Mouse (Mus musculus): Measurements from ENCODE around the gene Pepd. TPM values are rescaled to one million over a fixed set of nuclear protein-coding genes. Genes with fewer than 3 reads are reported as not detected.

Gene Pepd
- polyA plus RNA-seq, 1 experiment, result 61.5 TPM

DNA sequence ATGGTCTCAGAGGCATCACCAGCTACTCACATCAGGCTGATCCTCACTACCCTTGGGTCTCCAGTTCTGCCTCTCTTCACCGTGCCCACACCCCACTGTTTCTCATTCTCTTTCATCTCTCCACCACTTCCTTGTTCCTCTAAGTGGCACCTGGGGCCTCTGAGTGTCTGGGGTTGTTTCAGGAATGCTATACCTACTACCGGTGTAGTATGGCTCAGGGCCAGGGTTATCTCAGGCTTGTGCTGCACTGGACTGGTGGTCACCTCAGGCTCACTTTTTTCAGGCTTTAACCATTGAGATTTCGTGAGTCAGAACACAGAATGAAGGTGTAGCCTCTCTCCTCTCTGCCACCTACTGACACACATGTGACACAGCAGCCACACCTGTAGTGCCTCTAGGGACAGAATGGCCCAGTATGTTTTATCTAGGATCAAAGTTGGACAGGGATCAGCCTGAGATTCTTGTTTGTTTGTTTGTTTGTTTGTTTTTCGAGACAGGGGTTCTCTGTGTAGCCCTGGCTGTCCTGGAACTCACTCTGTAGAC is 31.5 kb downstream of the Pepd start:
- no peak for DNase-seq

GRCm38 (mm10) chr7:34946269-34946925 is 34.2 kb downstream of the Pepd start:
- 92% methylated on average over 7 of the region's 7 CpGs for WGBS
- Histone ChIP-seq H3K4me3 (replicated peaks; ENCODE audit: extremely low read depth, low read depth, low read length) (no peak overlapping the region), H3K4me1 (ENCODE audit: control insufficient read depth, insufficient read depth, low read length) (no peaks in the 10 kb centered on the region)
- no peak for DNase-seq
- no peak for TF ChIP-seq POLR2A (IDR thresholded peaks at IDR 0.05; ENCODE audit: borderline replicate concordance, extremely low read depth, low read depth, low read length)
- TF ChIP-seq CTCF (IDR thresholded peaks at IDR 0.05; ENCODE audit: insufficient read depth, low read length), result no peak

More for the DNA sequence above, 31.5 kb downstream of the Pepd start:
- Histone ChIP-seq H3K4me3 (replicated peaks; ENCODE audit: extremely low read depth, low read depth, low read length) (no peak overlapping the region), H3K4me1 (ENCODE audit: control insufficient read depth, insufficient read depth, low read length) (no peaks in the 10 kb centered on the region)
- TF ChIP-seq POLR2A (IDR thresholded peaks at IDR 0.05; ENCODE audit: borderline replicate concordance, extremely low read depth, low read depth, low read length), result no peak
- 51% methylated on average over 4 of the region's 4 CpGs for WGBS

DNA sequence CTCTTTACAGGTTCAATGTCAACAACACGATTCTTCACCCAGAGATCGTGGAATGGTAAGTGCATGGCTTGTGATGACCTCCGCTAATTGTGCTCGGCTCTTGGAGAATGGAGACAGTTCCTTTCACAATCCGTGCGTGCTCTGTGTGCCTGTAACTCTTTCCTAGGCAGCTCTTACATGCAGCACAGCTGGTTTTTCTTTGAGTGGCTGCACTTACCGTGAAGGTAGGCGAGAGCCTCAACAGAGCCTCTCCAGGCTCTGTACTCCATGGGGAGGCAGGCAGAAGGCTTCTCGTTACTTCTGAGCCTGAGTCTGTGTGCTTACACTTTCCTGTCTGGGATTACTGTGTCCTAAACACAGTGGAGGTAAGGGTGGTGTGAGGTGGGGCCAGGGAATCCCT is 42.4 kb downstream of the Pepd start:
- DNase-seq, result no peak
- TF ChIP-seq POLR2A (IDR thresholded peaks at IDR 0.05; ENCODE audit: borderline replicate concordance, extremely low read depth, low read depth, low read length), result no peak
- TF ChIP-seq CTCF (IDR thresholded peaks at IDR 0.05; ENCODE audit: insufficient read depth, low read length), result no peak
- 68% methylated on average over 9 of the region's 9 CpGs for WGBS
- Histone ChIP-seq H3K4me1 (ENCODE audit: control insufficient read depth, insufficient read depth, low read length) (no peaks in the 10 kb centered on the region), H3K4me3 (replicated peaks; ENCODE audit: extremely low read depth, low read depth, low read length) (no peak overlapping the region)

DNA sequence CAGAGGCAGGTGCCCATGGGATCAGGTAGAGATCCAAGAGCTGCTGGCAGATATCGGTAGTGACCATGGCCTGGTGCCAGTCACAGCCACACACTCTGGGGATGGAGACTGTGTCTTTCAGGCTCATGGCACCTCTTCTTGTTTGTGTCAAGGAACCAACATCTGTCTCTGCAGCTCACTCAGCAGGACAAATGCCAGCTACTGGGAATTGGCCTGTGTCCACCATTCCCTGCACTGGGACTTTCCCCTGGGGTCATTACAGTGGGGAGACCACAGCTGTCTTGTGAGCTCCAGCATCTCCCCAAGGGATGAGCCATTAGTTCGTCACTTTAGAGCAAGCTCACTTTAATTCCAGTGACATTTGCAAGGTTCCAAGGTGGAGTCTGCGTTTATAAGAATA is 43.1 kb downstream of the Pepd start:
- no peak for DNase-seq
- Histone ChIP-seq H3K4me3 (replicated peaks; ENCODE audit: extremely low read depth, low read depth, low read length) (no peak overlapping the region), H3K4me1 (ENCODE audit: control insufficient read depth, insufficient read depth, low read length) (no peaks in the 10 kb centered on the region)
- 82% methylated on average over 3 of the region's 3 CpGs for WGBS
- TF ChIP-seq CTCF (IDR thresholded peaks at IDR 0.05; ENCODE audit: insufficient read depth, low read length) (no peak), POLR2A (IDR thresholded peaks at IDR 0.05; ENCODE audit: borderline replicate concordance, extremely low read depth, low read depth, low read length) (no peak)

- H3K4me1 ChIP-seq (ENCODE audit: control insufficient read depth, insufficient read depth, low read length), result no peaks in the 10 kb centered on the region
- DNase-seq, result no peak
- 97% methylated on average over 8 of the region's 8 CpGs for WGBS
- TF ChIP-seq CTCF (IDR thresholded peaks at IDR 0.05; ENCODE audit: insufficient read depth, low read length), result no peak
- no peak for TF ChIP-seq POLR2A (IDR thresholded peaks at IDR 0.05; ENCODE audit: borderline replicate concordance, extremely low read depth, low read depth, low read length)
- no peak overlapping the region for H3K4me3 ChIP-seq (replicated peaks; ENCODE audit: extremely low read depth, low read depth, low read length)
Measured at GRCm38 (mm10) chr7:34957138-34957537, 45.0 kb downstream of the Pepd start.

- no peak for TF ChIP-seq CTCF (IDR thresholded peaks at IDR 0.05; ENCODE audit: insufficient read depth, low read length)
- TF ChIP-seq POLR2A (IDR thresholded peaks at IDR 0.05; ENCODE audit: borderline replicate concordance, extremely low read depth, low read depth, low read length), result no peak
Measured at GRCm38 (mm10) chr7:34963889-34964645, 51.9 kb downstream of the Pepd start.

GRCm38 (mm10) chr7:34967362-34967761 is 55.2 kb downstream of the Pepd start:
- WGBS, result 69% methylated on average over 3 of the region's 3 CpGs
- DNase-seq, result no peak
- no peaks in the 10 kb centered on the region for H3K4me1 ChIP-seq (ENCODE audit: control insufficient read depth, insufficient read depth, low read length)
- no peak overlapping the region for H3K4me3 ChIP-seq (replicated peaks; ENCODE audit: extremely low read depth, low read depth, low read length)
- no peak for TF ChIP-seq CTCF (IDR thresholded peaks at IDR 0.05; ENCODE audit: insufficient read depth, low read length)
- no peak for TF ChIP-seq POLR2A (IDR thresholded peaks at IDR 0.05; ENCODE audit: borderline replicate concordance, extremely low read depth, low read depth, low read length)

More at GRCm38 (mm10) chr7:34963889-34964645, 51.9 kb downstream of the Pepd start:
- Histone ChIP-seq H3K4me1 (ENCODE audit: control insufficient read depth, insufficient read depth, low read length) (no peaks in the 10 kb centered on the region), H3K4me3 (replicated peaks; ENCODE audit: extremely low read depth, low read depth, low read length) (no peak overlapping the region)
- DNase-seq, result no peak
- WGBS, result 87% methylated on average over 11 of the region's 11 CpGs

- no peak for DNase-seq
- Histone ChIP-seq H3K4me3 (replicated peaks; ENCODE audit: extremely low read depth, low read depth, low read length) (no peak overlapping the region), H3K4me1 (ENCODE audit: control insufficient read depth, insufficient read depth, low read length) (no peaks in the 10 kb centered on the region)
- 84% methylated on average over 3 of the region's 3 CpGs for WGBS
- TF ChIP-seq CTCF (IDR thresholded peaks at IDR 0.05; ENCODE audit: insufficient read depth, low read length) (no peak), POLR2A (IDR thresholded peaks at IDR 0.05; ENCODE audit: borderline replicate concordance, extremely low read depth, low read depth, low read length) (no peak)
Measured at GRCm38 (mm10) chr7:34968749-34969433, 56.7 kb downstream of the Pepd start.

- 82% methylated on average over 10 of the region's 10 CpGs for WGBS
- DNase-seq, result no peak
- H3K4me3 ChIP-seq (replicated peaks; ENCODE audit: extremely low read depth, low read depth, low read length), result no peak overlapping the region
- H3K4me1 ChIP-seq (ENCODE audit: control insufficient read depth, insufficient read depth, low read length), result no peaks in the 10 kb centered on the region
- TF ChIP-seq POLR2A (IDR thresholded peaks at IDR 0.05; ENCODE audit: borderline replicate concordance, extremely low read depth, low read depth, low read length) (no peak), CTCF (IDR thresholded peaks at IDR 0.05; ENCODE audit: insufficient read depth, low read length) (no peak)
Measured at GRCm38 (mm10) chr7:34971826-34972225, 59.6 kb downstream of the Pepd start.
